Mouse (Mus musculus) ES-E14 (cell line): ENCODE measurements at regions not wholly inside any gene's neighbourhood (a gene's known extent, or its start where the extent isn't known, plus 50 kb on each side); places are given as distances from the start of the nearest gene placed in this dataset.

Source experiments
- DNase-seq: peaks from one replicate; pipeline ENCODE4 v3.0.0-alpha.2; 2013; ENCODE audit warnings: low read depth, low spot score
- H3K27ac ChIP-seq: 2 replicates; pipeline ENCODE4 v1.5.1; 2012; ENCODE audit warnings: low read depth, mild to moderate bottlenecking, low read length, moderate library complexity, mixed read lengths; ENCODE audit not compliant: poor library complexity, insufficient read depth, severe bottlenecking
- H3K36me3 ChIP-seq: 2 replicates; pipeline ENCODE4 v1.6.1; 2012; ENCODE audit warnings: mild to moderate bottlenecking, low read length, moderate library complexity, mixed read lengths; ENCODE audit not compliant: control insufficient read depth, poor library complexity, insufficient read depth, severe bottlenecking
- H3K4me1 ChIP-seq, 2 experiments: fragments of 150-350 bp in 1 of 2; sonication (generic) in 1 of 2; 2 replicates each; pipeline ENCODE4 v1.6.1; 2012; ENCODE audit warnings: low read length in 2 of 2, mild to moderate bottlenecking in 1 of 2, mixed read lengths in 1 of 2; ENCODE audit not compliant: control insufficient read depth in 2 of 2, insufficient read depth in 2 of 2, poor library complexity in 1 of 2
- H3K4me3 ChIP-seq, 2 experiments: fragments of 150-350 bp in 1 of 2; sonication (generic) in 1 of 2; 2 replicates each; pipeline ENCODE4 v1.5.1; 2012; ENCODE audit warnings: low read length in 2 of 2, low read depth in 1 of 2, mild to moderate bottlenecking in 1 of 2, mixed read lengths in 1 of 2; ENCODE audit not compliant: insufficient read depth in 1 of 2, poor library complexity in 1 of 2, severe bottlenecking in 1 of 2
- H3K9ac ChIP-seq: 2 replicates; pipeline ENCODE4 v1.6.1; 2012; ENCODE audit warnings: low read depth, mild to moderate bottlenecking, low read length, mixed read lengths; ENCODE audit not compliant: poor library complexity, insufficient read depth, severe bottlenecking
- H3K9me3 ChIP-seq: fragments of 150-350 bp; sonication (generic); 2 replicates; pipeline ENCODE4 v1.6.1; 2012; ENCODE audit warnings: low read depth, mild to moderate bottlenecking, low read length; ENCODE audit not compliant: control insufficient read depth, insufficient read depth
- CHD2 ChIP-seq: IDR thresholded peaks from 2 replicates; pipeline ENCODE4 v1.6.1; 2014; ENCODE audit warnings: mild to moderate bottlenecking, low read depth, low read length, inconsistent platforms
- HCFC1 ChIP-seq: IDR thresholded peaks from 2 replicates; pipeline ENCODE4 v1.6.1; 2012; ENCODE audit warnings: low read length, inconsistent platforms, borderline replicate concordance; ENCODE audit not compliant: insufficient read depth
- MAFK ChIP-seq: IDR thresholded peaks from 2 replicates; pipeline ENCODE4 v1.6.1; 2014; ENCODE audit warnings: mild to moderate bottlenecking, low read depth, low read length, inconsistent platforms; ENCODE audit not compliant: insufficient read depth
- ZC3H11A ChIP-seq: IDR thresholded peaks from 2 replicates; pipeline ENCODE4 v1.6.1; 2012; ENCODE audit warnings: low read depth, mild to moderate bottlenecking, inconsistent platforms, low read length, borderline replicate concordance
- ZNF384 ChIP-seq: IDR thresholded peaks from 2 replicates; pipeline ENCODE4 v1.6.1; 2012; ENCODE audit warnings: low read depth, low read length, inconsistent platforms
- in situ Hi-C, 2 experiments: fragments of 600-800 bp; cut with MboI; formaldehyde crosslinking; loops; one replicate each; pipeline ENCODE4 v1.15.1; 2025; ENCODE audit warnings: low sequenced_read_pairs in 2 of 2, inconsistent platforms in 1 of 2; ENCODE audit not compliant: unreplicated experiment in 2 of 2

DNA sequence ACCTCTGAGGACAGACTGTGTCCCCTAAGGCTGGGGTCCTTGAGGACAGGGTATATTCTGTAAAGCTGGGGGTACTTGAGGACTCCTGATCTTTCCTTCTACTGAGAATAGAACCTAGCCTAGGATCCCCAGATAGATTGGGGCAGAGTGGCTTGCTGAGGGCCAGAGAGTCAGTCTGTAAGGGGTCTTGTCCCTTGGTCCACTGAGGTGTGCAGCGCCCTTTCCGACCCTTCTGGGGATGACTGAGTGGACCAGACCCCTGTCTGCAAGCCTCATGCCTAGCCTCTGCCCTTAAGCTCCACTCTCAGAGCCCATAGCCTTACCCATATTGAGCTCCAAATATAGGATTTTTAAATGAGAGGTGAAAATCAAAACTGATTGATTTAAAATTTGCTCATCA lies 152.2 kb upstream of the Mocs1 start:
- Histone ChIP-seq H3K4me3 (no peak overlapping the region), H3K36me3 (no peaks in the 10 kb centered on the region), H3K9ac (no peak overlapping the region), H3K27ac (no peak overlapping the region), H3K4me1 (no peaks in the 10 kb centered on the region), H3K9me3 (no peaks in the 10 kb centered on the region)
- TF ChIP-seq HCFC1 (no peak), MAFK (no peak), CHD2 (no peak), ZNF384 (no peak), ZC3H11A (no peak)
- no peak for DNase-seq
- in situ Hi-C loops = no loop called here

DNA sequence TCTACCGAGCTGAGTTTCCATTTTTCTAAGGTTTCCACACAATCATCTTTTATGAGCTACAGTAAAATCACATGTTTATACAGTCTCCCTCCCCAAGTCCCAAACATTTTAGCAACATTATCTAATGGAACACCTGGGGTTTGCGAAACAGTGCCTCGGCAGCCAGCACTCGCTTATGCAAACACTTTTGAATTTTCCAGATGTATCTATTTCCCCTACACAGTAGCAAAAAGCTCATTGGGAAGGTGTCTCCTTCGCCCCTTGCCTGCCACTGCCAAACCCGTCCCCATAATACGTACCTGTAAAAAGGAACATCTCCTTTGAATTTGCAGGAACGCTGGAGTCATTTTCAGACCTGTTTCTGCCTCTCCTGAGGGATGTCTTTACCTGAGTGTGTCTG lies 149.6 kb upstream of the Mocs1 start:
- no peaks in the 10 kb centered on the region for H3K9me3 ChIP-seq
- TF ChIP-seq CHD2 = no peak
- TF ChIP-seq HCFC1 = no peak
- TF ChIP-seq ZC3H11A = no peak
- no peak for TF ChIP-seq ZNF384
- no peak for TF ChIP-seq MAFK
- DNase-seq = no peak
- in situ Hi-C loops = no loop called here
- no peaks in the 10 kb centered on the region for H3K4me1 ChIP-seq
- no peaks in the 10 kb centered on the region for H3K36me3 ChIP-seq
- no peak overlapping the region for H3K4me3 ChIP-seq
- no peak overlapping the region for H3K9ac ChIP-seq
- no peak overlapping the region for H3K27ac ChIP-seq

DNA sequence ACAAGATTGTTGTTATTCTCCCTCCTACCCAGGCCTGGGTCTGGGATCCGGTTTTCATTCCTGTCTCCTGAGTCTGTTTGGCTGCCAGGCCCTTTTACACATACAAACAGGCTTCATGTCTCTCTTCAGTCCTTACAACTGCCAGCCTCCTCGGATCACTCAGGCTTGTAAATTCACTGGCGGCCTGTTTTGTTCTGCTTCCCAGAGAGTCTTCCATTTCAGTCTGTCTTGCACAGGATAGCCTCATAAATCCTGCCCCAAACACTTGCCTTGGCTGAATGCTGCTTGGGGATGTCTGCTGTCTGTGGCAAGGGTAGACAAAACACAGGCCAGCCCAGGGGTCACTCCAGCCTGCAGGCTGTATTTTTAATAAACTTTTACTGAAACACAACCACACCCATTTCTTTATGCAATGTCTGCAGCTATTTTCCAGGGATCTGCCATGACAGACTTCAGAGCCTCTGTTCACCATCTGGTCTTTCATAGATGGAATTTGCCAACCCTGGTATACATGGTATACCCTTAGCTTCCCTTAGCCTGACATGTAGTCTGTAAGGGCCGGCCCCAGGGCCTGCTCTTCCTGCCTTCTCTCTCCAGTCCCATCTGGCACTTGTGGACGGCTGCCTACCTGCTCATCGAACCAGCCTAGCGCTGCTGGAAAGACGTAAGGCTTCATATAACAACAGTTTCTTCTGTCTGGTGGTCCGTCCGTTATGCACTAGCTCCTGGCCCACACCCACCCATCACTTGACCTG lies 149.0 kb upstream of the Mocs1 start:
- no peak for DNase-seq
- in situ Hi-C loops = no loop called here
- TF ChIP-seq MAFK (no peak), HCFC1 (no peak), CHD2 (no peak), ZNF384 (no peak), ZC3H11A (no peak)

DNA sequence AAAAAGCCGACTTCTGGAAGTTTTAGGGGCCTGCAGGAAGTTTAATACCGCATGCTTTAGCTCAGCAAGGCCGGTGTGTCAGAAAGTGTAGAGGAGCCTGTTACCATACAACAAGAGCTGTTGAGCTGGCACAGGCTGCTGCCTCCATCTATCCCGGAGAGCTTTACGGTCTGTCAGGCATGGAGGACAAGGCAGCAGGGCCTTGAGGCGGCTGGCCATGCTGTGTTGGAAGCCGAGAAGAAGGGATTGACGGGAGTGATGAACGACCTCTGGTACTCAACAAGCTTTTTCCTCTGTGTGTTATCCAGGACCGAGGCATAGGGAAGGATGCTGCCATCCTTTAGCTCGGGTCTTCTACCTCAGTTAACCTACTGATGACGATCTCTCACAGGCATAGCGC lies 146.8 kb upstream of the Mocs1 start:
- H3K9ac ChIP-seq = no peak overlapping the region
- DNase-seq = no peak
- in situ Hi-C loops = no loop called here
- no peaks in the 10 kb centered on the region for H3K9me3 ChIP-seq
- H3K4me3 ChIP-seq = no peak overlapping the region
- H3K36me3 ChIP-seq = no peaks in the 10 kb centered on the region
- H3K4me1 ChIP-seq = no peaks in the 10 kb centered on the region
- TF ChIP-seq MAFK = no peak
- no peak for TF ChIP-seq ZNF384
- TF ChIP-seq ZC3H11A = no peak
- no peak for TF ChIP-seq HCFC1
- no peak for TF ChIP-seq CHD2
- no peak overlapping the region for H3K27ac ChIP-seq

More for the DNA sequence above, 149.0 kb upstream of the Mocs1 start:
- H3K27ac ChIP-seq = no peak overlapping the region
- no peak overlapping the region for H3K4me3 ChIP-seq
- no peaks in the 10 kb centered on the region for H3K4me1 ChIP-seq
- no peaks in the 10 kb centered on the region for H3K36me3 ChIP-seq
- H3K9ac ChIP-seq = no peak overlapping the region
- no peaks in the 10 kb centered on the region for H3K9me3 ChIP-seq

DNA sequence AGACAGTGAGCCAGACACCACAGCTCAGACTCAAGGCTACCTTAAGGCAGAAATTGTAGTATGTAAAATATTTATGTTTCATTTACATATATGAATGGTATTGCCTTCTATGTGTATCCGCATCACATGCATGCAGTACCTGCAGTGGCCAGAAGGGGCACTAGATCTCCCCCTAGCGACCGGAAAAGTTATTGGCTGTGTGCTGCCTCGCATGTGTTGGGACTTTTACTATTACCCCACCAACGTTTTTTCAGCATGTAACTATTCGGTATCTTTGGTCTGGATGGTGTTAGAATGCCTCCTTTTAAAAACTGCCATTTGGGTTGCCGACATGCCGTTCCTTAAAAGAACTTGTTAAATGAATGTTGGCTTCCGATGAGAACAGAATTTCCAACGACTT lies 145.7 kb upstream of the Mocs1 start:
- no peak overlapping the region for H3K9ac ChIP-seq
- peak; percentile 42 for DNase-seq
- no peaks in the 10 kb centered on the region for H3K4me1 ChIP-seq
- H3K27ac ChIP-seq = no peak overlapping the region
- no peaks in the 10 kb centered on the region for H3K36me3 ChIP-seq
- H3K9me3 ChIP-seq = no peaks in the 10 kb centered on the region
- no peak overlapping the region for H3K4me3 ChIP-seq
- in situ Hi-C loops = no loop called here
- TF ChIP-seq ZNF384 = 0 out of 2 replicates have a peak, but pooled peaks have one; percentile 37
- TF ChIP-seq MAFK = no peak
- TF ChIP-seq CHD2 = no peak
